Mouse (Mus musculus): ENCODE measurements at regions not wholly inside any gene's neighbourhood (a gene's known extent, or its start where the extent isn't known, plus 50 kb on each side); places are given as distances from the start of the nearest gene placed in this dataset.

DNA sequence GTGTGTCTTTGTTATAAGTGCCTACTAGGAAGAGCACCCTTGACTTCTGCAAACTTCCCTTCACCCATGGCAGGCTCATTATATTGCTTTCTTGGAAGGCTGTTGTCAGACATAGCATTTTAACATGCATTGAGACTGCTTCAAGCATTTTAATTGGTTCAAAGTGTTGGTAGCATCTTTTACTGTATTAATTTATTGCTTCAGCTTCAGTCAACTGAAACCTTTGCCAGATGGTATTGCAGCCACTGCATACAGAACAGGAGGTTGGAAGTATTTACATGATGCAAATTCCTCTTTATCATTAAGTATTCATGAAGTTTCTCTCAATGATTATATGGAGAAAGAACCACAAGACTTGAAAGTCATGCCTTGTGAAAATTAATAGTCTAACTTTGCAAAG, 1423.6 kb downstream of the Pcdh18 start:
- peak; percentile 39; the same call in 1 of the 2 replicates for ATAC-seq (ENCODE audit: low FRiP score)

More for the DNA sequence above, 1423.6 kb downstream of the Pcdh18 start:
- Histone ChIP-seq H3K4me3 (replicated peaks) (no peak overlapping the region), H3K9me3 (no peaks in the 10 kb centered on the region), H3K4me1 (no peaks in the 10 kb centered on the region; the same call in 1 of the 2 replicates), H3K36me3 (replicated peaks) (no peaks in the 10 kb centered on the region), H3K27me3 (no peaks in the 10 kb centered on the region), H3K9ac (no peak overlapping the region), H3K27ac (no peak overlapping the region), H3K4me2 (no peak overlapping the region)

Data from forebrain, embryonic 12.5 days (tissue).